Mouse (Mus musculus): ENCODE measurements at regions not wholly inside any gene's neighbourhood (a gene's known extent, or its start where the extent isn't known, plus 50 kb on each side); places are given as distances from the start of the nearest gene placed in this dataset.

DNA sequence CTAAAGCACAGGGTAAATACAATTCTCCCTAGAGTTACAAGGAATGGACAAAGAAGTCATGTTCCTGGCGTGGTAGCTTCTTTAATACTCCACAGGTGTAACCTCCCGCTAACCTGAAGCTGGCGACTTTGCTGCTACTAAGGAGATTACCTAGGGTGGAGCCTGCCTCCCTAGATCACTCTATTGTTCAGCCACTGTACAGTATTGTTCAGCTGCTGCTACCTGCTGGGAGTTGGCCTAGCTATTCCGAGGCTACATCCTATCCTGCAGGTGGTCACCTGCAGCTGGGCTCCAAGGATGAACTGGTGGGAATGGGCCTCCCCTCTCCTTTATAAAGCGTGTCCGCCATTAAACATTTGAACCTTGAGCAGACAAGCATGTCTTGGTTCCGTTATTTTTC lies 183.8 kb upstream of the Slc39a10 start:
- DNase-seq, result no peak

DNA sequence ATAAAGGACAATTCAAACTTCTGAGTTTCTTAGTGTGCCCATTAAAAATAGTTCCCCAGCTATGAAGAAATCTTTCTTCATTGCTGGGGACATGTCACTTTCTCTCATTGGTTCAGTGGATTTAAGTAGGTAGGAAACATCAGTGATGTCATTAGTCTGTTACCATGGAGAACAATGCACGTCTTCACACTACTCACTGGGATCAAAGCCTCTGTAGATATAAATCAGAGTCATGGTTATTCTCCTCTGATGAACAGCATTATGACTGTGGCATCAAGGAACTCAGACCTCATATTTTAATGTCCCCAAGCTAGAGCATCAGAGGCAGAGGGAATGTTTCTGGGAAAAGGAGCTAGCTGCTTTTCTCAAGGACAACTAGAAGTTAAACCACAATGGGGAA lies 165.5 kb upstream of the Slc39a10 start:
- DNase-seq, result no peak

- no peak for DNase-seq
Measured at GRCm38 (mm10) chr1:47057344-47057743, 164.7 kb upstream of the Slc39a10 start.

DNA sequence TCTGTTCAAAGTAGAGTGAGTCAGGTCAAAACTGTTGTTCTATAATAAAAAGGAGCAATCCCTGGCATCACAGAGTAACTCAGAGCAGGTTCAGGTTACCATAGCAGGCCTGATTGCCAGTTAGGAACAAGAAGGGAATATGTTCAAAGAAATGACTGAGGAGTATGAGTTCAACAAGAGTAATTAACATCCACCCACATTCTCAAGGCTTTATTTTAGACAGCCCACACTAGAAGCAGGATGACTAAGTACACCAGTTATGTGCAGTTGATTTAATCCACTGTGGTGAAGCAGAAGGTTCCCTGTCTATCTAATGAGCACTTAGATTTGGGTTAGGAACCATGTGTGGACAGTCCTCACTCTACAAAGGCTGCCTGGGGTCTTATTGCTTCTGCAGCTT lies 158.5 kb upstream of the Slc39a10 start:
- no peak for DNase-seq

- no peak for DNase-seq
Measured at GRCm38 (mm10) chr1:47050492-47050891, 157.8 kb upstream of the Slc39a10 start.

DNA sequence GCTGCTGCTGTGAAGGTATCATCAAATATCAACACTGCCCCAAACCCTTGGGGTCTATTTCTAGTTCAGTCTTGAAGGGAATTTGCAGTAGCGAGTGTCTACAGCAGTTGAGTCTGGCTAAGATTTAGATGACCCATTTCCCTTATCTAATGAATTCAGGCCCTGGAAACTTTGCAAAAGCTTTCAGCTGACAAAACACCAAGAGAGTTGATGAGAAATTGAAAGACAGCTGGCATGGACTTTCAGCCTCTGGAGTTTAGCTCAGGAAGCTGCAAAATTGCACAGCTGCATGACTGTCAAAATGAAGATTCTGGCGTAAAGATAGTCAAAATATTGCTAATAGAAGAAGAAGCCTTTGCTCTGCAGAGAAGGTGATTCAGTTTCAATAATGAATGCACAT lies 144.9 kb upstream of the Slc39a10 start:
- DNase-seq, result no peak

DNA sequence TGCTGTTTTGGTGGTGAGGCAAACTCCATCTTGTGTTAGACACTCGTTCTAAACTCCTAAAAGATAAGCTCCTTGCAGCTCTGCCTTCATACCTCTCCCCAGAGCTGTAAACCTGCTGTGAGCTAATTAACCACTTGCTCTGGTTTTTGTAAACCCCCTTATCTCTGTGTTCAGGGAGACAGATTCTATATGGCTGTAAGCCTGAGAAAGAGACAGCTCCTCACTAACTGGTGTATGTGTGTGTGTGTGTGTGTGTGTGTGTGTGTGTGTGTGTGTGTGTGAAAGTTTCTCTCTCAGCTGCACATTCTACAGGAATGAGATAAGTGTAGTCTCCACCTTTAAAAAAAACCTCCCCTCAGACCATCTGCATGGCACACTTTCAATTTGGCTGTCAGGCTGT lies 126.7 kb upstream of the Slc39a10 start:
- no peak for DNase-seq

GRCm38 (mm10) chr1:47014526-47014925 lies 121.9 kb upstream of the Slc39a10 start:
- no peak for DNase-seq

DNA sequence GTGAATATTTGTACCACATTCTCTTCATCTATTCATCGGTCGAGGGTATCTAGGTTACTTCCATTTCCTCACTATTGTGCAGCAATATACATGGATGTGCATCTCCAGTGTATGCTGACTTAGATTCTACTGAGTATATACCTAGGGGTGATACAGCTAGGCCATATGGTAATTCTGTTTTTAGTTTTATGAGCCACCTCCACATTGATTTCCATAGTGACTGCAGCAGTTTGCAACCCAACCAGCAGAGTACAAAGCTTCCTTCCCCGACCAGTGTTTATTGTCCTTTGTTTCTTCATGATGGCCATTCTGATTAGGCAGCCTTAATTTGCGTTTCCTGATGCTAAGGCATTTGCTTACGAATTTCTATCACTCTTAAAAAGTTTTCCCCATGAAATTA lies 111.1 kb upstream of the Slc39a10 start:
- no peak for DNase-seq

- DNase-seq, result no peak
Measured at GRCm38 (mm10) chr1:46999337-46999736, 106.7 kb upstream of the Slc39a10 start.

DNA sequence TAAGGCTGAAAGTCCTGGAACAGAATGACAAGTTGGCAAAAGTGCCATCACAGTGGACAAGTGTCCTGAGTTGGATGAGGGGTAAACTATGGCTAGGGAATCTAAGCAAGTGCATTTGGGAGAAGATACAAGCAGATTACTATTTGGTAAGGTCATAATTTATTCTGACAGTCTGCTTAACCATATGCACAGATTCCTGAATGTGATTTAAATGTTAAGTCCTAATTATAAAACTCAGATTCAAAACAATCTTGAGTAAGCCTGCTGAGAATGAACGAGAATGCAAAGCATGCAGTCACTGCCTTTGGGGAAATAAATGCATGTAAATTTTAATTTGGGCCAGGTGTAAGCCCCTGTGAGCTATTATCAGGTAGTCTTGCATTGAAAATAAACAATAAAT lies 93.3 kb upstream of the Slc39a10 start:
- DNase-seq, result no peak

GRCm38 (mm10) chr1:46983093-46983492 lies 90.4 kb upstream of the Slc39a10 start:
- DNase-seq, result no peak

DNA sequence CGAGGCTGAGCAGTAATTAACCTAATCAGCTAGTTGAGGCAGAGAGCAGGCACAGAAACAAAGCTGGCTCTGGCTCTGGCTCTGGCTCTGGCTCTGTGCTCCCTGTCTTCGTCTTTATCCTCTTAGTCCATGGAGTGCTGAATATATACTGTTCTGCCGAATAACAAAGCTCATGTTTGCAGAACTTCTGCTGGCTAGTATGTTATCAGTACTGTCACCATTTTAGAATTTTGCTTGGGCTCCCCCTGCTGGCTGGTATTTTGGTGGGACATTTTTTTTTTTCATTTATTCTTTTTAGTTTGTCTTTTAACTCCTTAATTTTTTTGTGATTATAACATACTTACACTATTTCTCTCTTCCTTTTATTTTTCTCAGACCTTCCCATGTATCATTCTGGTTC lies 77.8 kb upstream of the Slc39a10 start:
- peak; percentile 53 for DNase-seq

DNA sequence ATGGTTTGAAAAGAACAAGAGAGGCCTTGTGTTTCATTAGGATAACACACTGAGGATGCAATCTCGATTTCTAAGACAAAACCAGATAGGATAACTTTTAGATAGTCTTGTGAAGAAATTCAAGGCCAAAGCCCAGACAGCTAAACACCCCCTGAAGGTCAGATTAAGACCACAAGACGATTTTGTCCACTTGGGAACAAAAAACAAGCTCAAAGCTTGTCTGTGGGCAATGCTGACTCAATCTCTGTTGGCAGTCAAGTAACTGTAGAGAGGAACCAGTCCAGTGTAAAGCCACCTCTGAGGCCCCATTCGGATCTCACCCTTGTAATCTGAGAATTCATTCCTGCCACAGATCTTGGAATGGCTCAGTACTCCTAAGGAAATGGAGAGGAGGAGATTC lies 75.7 kb upstream of the Slc39a10 start:
- DNase-seq, result no peak

DNA sequence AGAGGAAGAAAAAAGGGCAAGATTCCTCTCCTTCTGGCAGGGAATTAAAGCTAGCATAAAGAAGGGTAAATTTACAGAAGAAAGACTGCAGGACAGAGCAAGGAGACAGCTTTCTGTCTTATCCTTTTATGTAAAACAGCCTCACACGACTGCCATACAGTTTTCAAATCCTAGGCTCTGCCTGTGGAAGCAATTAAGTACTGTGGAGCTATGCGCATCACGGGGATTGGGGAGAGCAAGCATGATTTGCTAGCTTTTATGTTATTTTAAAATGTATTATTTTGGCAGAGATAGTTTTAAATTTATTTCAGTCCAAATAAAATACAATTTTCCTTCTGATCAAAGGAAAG lies 74.2 kb upstream of the Slc39a10 start:
- DNase-seq, result no peak

- DNase-seq, result no peak
Measured at GRCm38 (mm10) chr1:46965996-46966916, 73.6 kb upstream of the Slc39a10 start.

DNA sequence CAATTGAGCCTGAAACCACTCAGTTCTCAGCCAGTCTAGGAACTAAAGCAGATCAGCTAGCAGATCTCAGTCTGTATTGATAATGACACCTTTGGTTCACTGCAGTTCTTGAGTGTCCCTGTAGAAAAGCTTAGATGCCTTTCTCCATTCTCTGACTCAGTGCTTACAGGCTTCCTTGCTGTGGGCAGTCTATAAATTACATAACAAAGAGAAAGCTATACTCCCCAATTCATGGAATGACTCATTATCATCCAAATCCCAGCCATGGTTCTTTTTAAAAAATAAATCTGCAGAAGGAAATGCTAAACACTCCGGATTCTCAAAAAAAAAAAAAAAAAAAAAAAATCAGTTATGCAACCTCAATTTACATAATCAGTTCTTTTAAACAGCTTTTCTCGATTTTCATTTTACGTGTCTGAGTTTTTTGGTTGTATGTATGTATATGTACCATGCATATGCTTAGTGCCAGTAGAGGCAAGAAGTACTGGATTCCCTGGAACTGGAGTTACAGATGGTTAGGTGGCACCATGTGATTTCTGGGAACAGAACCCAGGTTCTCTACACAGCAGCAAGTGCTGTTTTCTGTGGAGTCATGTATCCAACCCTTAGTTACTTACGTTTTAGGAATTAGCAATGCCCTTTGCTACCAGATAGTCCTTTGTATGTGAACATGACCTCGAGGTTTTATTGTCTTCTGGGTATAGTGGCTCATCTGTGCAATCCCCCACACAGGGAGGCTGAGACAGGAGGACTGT lies 71.5 kb upstream of the Slc39a10 start:
- no peak for DNase-seq
